Mouse (Mus musculus): ENCODE results near the gene Med1. TPM values are rescaled to one million over a fixed set of nuclear protein-coding genes. Genes with fewer than 3 reads are reported as not detected.
"Not testable (repeated sequence)": the region's sequence is repeated elsewhere in the genome, so short reads cannot be mapped to it uniquely, and the experiment has no call there.

The Med1 gene
- polyA plus RNA-seq (2012; rRNA removed): 8.8 and 9.2 TPM in 2 replicates

DNA sequence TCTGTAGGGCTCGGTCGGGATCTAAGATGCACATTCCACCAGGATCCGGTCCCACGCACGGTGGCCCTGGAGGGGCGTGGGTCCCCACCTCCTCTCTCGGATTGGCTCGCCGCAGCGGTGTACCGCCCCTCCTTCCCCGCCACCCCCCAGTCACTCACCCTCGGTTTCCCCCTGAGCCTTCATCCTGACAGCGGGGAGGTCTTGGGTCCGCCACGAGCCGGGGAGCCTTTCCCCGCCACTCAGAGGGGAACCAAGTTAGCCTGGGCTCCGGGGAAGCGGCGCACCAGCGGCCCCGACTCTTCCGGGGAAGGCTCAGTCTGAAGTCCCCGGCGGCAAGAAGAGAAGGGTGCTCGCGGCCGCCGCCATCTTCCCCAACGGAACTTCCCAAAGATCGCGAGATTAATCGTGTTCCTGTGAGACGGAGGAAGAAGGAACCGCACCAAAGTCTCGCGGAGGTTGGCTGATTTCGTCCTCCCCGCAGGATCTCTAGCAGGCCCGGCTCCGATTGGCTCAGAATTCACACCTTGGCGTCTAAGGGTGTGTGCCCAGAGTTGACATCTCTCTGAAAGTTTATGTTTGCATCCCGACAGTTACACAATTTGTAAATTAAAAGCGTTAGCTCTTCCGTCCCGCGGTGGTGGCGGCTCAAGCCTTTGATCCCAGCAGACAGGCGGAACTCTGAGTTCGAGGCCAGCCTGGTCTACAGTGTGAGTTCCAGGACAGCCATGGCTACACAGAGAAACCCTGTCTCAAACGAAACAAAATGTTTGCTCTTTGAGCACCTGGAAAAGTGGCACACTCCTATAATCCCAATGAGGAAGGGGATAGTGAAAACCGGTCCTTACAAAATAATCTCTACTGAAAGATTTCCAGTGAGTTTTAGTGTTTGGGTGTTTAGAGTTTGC lies at the start of gene Med1:
Gene Med1, minus strand, starts transcription at position 393 of the 905 bp plus-strand sequence.
- Histone ChIP-seq H3K27me3 (ENCODE audit: control insufficient read depth, insufficient read depth, low read length) (no peaks in the 10 kb centered on the region), H3K27ac (ENCODE audit: insufficient read depth, low read length) (peak within 1 kb of the TSS; percentile 90), H3K4me3 (ENCODE audit: extremely low read depth, insufficient read depth, insufficient read length) (peak within 1 kb of the TSS; percentile 93), H3K4me1 (ENCODE audit: control insufficient read depth, insufficient read depth, insufficient read length) (peaks cover 2% of the 10 kb centered on the region; the same call in 1 of the 2 replicates), H3K36me3 (ENCODE audit: control insufficient read depth, insufficient read depth, low read length) (peaks cover 2% of the 10 kb centered on the region; the same call in 1 of the 2 replicates)
- TF ChIP-seq POLR2A (IDR thresholded peaks at IDR 0.05; ENCODE audit: low read depth, low read length) (peak; percentile 60; the same call in 1 of the 2 replicates), CTCF (IDR thresholded peaks at IDR 0.05; ENCODE audit: extremely low read depth, insufficient read depth, insufficient read length, insufficient replicate concordance) (no peak)
- WGBS: 1% methylated on average over 53 of the region's 53 CpGs
- DNase-seq (ENCODE audit: low read depth in 1 of 2, low spot score in 2 of 2): peak; percentile 91 to 96

DNA sequence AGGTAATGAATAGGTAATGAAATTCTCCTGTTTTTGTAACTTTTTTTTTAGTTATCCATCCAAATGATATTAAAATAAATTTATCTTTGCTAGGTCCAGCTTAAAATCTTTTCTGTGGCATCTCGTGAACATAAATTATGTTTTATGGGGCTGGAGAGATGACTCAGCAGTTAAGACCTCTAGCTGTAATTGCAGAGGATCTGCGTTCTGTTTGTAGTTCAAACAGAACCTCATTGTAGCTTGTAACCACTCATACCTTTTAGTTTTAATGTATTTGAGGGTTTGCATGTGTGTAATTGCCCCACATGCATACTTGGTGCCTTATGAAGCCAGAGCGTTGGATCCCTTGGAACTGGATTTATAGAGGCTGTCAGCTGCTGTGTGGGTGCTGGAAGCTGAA lies 45.9 kb upstream of the Med1 start:
- Histone ChIP-seq H3K4me1 (ENCODE audit: control insufficient read depth, insufficient read depth, insufficient read length) (no peaks in the 10 kb centered on the region), H3K27ac (ENCODE audit: insufficient read depth, low read length) (no peak overlapping the region), H3K4me3 (ENCODE audit: extremely low read depth, insufficient read depth, insufficient read length) (no peak overlapping the region), H3K36me3 (ENCODE audit: control insufficient read depth, insufficient read depth, low read length) (peaks cover 36% of the 10 kb centered on the region), H3K27me3 (ENCODE audit: control insufficient read depth, insufficient read depth, low read length) (no peaks in the 10 kb centered on the region)
- DNase-seq (ENCODE audit: low read depth in 1 of 2, low spot score in 2 of 2): no peak
- no peak for TF ChIP-seq POLR2A (IDR thresholded peaks at IDR 0.05; ENCODE audit: low read depth, low read length)
- TF ChIP-seq CTCF (IDR thresholded peaks at IDR 0.05; ENCODE audit: extremely low read depth, insufficient read depth, insufficient read length, insufficient replicate concordance): no peak
- 94% methylated on average over 3 of the region's 3 CpGs for WGBS

DNA sequence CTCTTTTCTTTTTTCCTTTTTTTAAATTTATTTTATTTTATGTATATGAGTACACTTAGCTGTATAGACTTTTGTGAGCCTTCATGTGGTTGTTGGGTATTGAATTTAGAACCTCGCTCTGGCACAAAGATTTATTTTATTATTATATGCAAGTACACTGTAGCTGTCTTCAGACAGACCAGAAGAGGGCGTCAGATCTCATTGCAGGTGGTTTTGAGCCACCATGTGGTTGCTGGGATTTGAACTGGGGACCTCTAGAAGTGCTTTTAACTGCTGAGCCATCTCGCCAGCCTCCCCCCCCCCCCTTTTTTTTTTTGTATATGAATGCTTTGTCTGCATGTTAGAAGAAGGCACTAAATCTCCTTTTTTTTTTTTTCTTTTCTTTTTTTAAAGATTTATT lies 45.3 kb upstream of the Med1 start:
- Histone ChIP-seq H3K27ac (ENCODE audit: insufficient read depth, low read length) (no peak overlapping the region), H3K4me3 (ENCODE audit: extremely low read depth, insufficient read depth, insufficient read length) (no peak overlapping the region), H3K36me3 (ENCODE audit: control insufficient read depth, insufficient read depth, low read length) (peaks cover 37% of the 10 kb centered on the region), H3K27me3 (ENCODE audit: control insufficient read depth, insufficient read depth, low read length) (no peaks in the 10 kb centered on the region), H3K4me1 (ENCODE audit: control insufficient read depth, insufficient read depth, insufficient read length) (no peaks in the 10 kb centered on the region)
- no peak for TF ChIP-seq POLR2A (IDR thresholded peaks at IDR 0.05; ENCODE audit: low read depth, low read length)
- DNase-seq (ENCODE audit: low read depth in 1 of 2, low spot score in 2 of 2): no peak
- 82% methylated on average over 3 of the region's 3 CpGs for WGBS

DNA sequence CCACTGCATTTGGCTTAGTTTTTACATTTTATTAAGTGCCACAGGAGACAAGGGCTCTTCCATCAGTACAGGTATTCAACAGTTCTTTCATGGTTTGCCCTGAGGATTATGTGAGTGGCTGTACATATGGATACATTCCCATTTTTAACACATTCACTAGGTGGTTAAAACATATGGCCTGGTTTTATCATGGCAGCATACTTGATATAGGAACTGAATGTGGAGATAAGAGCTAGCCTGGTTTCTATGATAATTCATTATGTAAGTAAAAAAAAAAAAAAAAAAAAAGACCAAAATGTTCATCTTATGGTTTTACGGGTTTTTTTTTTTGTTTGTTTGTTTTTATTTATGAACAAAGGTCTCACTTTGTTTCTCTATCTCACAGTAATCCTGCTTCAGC lies 33.3 kb upstream of the Med1 start:
- peaks cover 38% of the 10 kb centered on the region for H3K36me3 ChIP-seq (ENCODE audit: control insufficient read depth, insufficient read depth, low read length)
- H3K27ac ChIP-seq (ENCODE audit: insufficient read depth, low read length): no peak overlapping the region
- no peak overlapping the region for H3K4me3 ChIP-seq (ENCODE audit: extremely low read depth, insufficient read depth, insufficient read length)
- DNase-seq (ENCODE audit: low read depth in 1 of 2, low spot score in 2 of 2): no peak
- TF ChIP-seq CTCF (IDR thresholded peaks at IDR 0.05; ENCODE audit: extremely low read depth, insufficient read depth, insufficient read length, insufficient replicate concordance) (no peak), POLR2A (IDR thresholded peaks at IDR 0.05; ENCODE audit: low read depth, low read length) (no peak)
- WGBS: 82% methylated on average over 1 of the region's 1 CpGs
- H3K27me3 ChIP-seq (ENCODE audit: control insufficient read depth, insufficient read depth, low read length): no peaks in the 10 kb centered on the region
- no peaks in the 10 kb centered on the region for H3K4me1 ChIP-seq (ENCODE audit: control insufficient read depth, insufficient read depth, insufficient read length)

DNA sequence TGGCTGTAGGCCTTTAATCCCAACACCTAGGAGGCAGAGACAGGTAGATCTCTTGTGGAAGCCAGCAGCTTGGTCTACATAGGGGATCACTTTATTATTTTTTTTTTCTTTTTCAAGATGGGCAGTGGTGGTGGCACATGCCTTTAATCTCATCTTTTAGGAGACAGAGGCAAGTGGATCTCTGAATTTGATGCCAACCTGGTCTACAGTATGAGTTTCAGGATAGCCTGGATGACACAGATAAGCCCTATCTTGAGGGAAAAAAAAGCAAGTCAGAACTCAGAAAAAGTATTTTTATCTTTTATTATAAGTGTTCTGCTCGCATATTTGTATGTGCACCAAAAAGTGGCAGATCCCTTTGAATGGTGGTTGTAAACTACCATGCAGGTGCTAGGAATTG lies 20.2 kb upstream of the Med1 start:
- Histone ChIP-seq H3K36me3 (ENCODE audit: control insufficient read depth, insufficient read depth, low read length) (peaks cover 26% of the 10 kb centered on the region), H3K4me1 (ENCODE audit: control insufficient read depth, insufficient read depth, insufficient read length) (peaks cover 3% of the 10 kb centered on the region; the same call in 1 of the 2 replicates), H3K27me3 (ENCODE audit: control insufficient read depth, insufficient read depth, low read length) (no peaks in the 10 kb centered on the region), H3K27ac (ENCODE audit: insufficient read depth, low read length) (no peak overlapping the region), H3K4me3 (ENCODE audit: extremely low read depth, insufficient read depth, insufficient read length) (no peak overlapping the region)
- TF ChIP-seq CTCF (IDR thresholded peaks at IDR 0.05; ENCODE audit: extremely low read depth, insufficient read depth, insufficient read length, insufficient replicate concordance): no peak
- no peak for TF ChIP-seq POLR2A (IDR thresholded peaks at IDR 0.05; ENCODE audit: low read depth, low read length)
- 83% methylated on average over 1 of the region's 1 CpGs for WGBS
- DNase-seq (ENCODE audit: low read depth in 1 of 2, low spot score in 2 of 2): no peak

DNA sequence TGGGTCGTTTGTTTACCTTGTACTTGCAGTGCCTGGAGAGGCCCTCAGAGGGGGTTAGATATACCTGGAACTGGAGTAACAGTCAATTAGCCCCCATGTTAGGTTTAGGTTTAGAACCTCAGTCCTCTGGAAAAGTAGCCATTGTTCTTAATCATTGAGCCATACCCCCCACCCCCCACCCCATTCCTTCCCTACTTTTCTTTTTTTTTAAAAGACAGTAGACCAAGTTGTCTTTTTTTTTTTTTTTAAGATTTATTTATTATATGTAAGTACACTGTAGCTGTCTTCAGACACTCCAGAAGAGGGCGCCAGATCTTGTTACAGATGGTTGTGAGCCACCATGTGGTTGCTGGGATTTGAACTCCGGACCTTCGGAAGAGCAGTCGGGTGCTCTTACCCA lies 16.6 kb upstream of the Med1 start:
- not testable (repeated sequence) for H3K4me1 ChIP-seq (ENCODE audit: control insufficient read depth, insufficient read depth, insufficient read length)
- peaks cover 22% of the 10 kb centered on the region for H3K36me3 ChIP-seq (ENCODE audit: control insufficient read depth, insufficient read depth, low read length)

DNA sequence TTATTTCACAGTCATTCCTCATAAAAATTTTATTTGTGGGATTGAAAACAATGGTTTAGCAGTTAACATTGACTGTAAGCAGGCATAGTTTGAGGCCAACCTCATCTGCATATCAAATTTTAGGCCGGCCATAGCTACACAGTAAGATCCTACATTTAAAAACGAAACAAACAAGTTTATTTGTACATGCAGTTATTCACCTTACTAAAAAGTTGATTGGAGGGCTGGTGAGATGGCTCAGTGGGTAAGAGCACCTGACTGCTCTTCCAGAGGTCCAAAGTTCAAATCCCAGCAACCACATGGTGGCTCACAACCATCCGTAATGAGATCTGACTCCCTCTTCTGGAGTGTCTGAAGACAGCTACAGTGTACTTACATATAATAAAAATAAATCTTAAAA lies 13.2 kb upstream of the Med1 start:
- not testable (repeated sequence) for H3K27ac ChIP-seq (ENCODE audit: insufficient read depth, low read length); H3K4me3 ChIP-seq (ENCODE audit: extremely low read depth, insufficient read depth, insufficient read length); DNase-seq (ENCODE audit: low read depth in 1 of 2, low spot score in 2 of 2); H3K27me3 ChIP-seq (ENCODE audit: control insufficient read depth, insufficient read depth, low read length); H3K4me1 ChIP-seq (ENCODE audit: control insufficient read depth, insufficient read depth, insufficient read length)
- H3K36me3 ChIP-seq (ENCODE audit: control insufficient read depth, insufficient read depth, low read length): peaks cover 15% of the 10 kb centered on the region
- WGBS: 73% methylated on average over 3 of the region's 3 CpGs

More for the DNA sequence above, 16.6 kb upstream of the Med1 start:
- not testable (repeated sequence) for H3K27me3 ChIP-seq (ENCODE audit: control insufficient read depth, insufficient read depth, low read length); H3K4me3 ChIP-seq (ENCODE audit: extremely low read depth, insufficient read depth, insufficient read length); H3K27ac ChIP-seq (ENCODE audit: insufficient read depth, low read length); DNase-seq (ENCODE audit: low read depth in 1 of 2, low spot score in 2 of 2)
- WGBS: 82% methylated on average over 5 of the region's 5 CpGs

All from spleen, adult 2 months (tissue).